9 mouse cellular contexts compared by ENCODE assay signal in genomic region chr6:52157466-52158275, GRCm38 (mm10). TPM values are rescaled to one million over a fixed set of nuclear protein-coding genes. Genes with fewer than 3 reads are reported as not detected.
DNase-seq lines count a peak whose midpoint lies in the region; ATAC-seq and TF ChIP-seq lines count a peak whose summit lies in the region.
"Had no signal": no experiment of that assay in that cellular context is flagged by ENCODE, and none has a peak within 500 bp of the region (broad histone marks: within the 10 kb centered on the region; RNA-seq: fewer than 3 reads in every experiment).

No protein-coding gene starts in this region.

- ATAC-seq in heart, postnatal 0 days (ENCODE audit: insufficient read depth, low read depth): no peak

- peaks cover 42% of the 10 kb centered on the region for H3K4me1 ChIP-seq in heart, embryonic 10.5 days
- peaks cover 5% of the 10 kb centered on the region for H3K4me1 ChIP-seq in ES-Bruce4 (ENCODE audit: control insufficient read depth, insufficient read depth, low read length)
- H3K4me1 ChIP-seq in heart, postnatal 0 days (ENCODE audit: control insufficient read depth, insufficient read depth): no peaks in the 10 kb centered on the region; the same call in 1 of the 2 replicates
- H3K4me1 ChIP-seq in megakaryocyte, embryonic 14.5 days: peaks cover 45% of the 10 kb centered on the region

- H3K4me2 ChIP-seq in heart, postnatal 0 days (ENCODE audit: low read depth, low read length): peak overlapping the region; percentile 91

- TF ChIP-seq POLR2A in ES-Bruce4 (IDR thresholded peaks at IDR 0.05; ENCODE audit: insufficient read depth, low read length): no peak

- peak overlapping the region; percentile 90 for H3K9ac ChIP-seq in ES-Bruce4 (ENCODE audit: low read depth, poor library complexity, severe bottlenecking)
- no peak overlapping the region for H3K9ac ChIP-seq in heart, postnatal 0 days (replicated peaks; ENCODE audit: low read depth, low read length)

- peaks cover 98% of the 10 kb centered on the region for H3K27me3 ChIP-seq in heart, embryonic 10.5 days (ENCODE audit: insufficient read depth, poor library complexity, severe bottlenecking)
- peaks cover 17% of the 10 kb centered on the region for H3K27me3 ChIP-seq in ES-Bruce4 (ENCODE audit: control insufficient read depth, insufficient read depth, low read length, poor library complexity, severe bottlenecking)
- peaks cover 100% of the 10 kb centered on the region for H3K27me3 ChIP-seq in heart, postnatal 0 days (ENCODE audit: control insufficient read depth, insufficient read depth, low read length)
- peaks cover 75% of the 10 kb centered on the region for H3K27me3 ChIP-seq in megakaryocyte, embryonic 14.5 days (replicated peaks)

- DNase-seq in heart, embryonic 10.5 days (ENCODE audit: low spot score): no peak
- no peak for DNase-seq in heart, adult 18-20 months
- DNase-seq in heart, postnatal 0 days (ENCODE audit: low spot score): no peak
- DNase-seq in ovary, postnatal 10 days (ENCODE audit: low spot score): no peak
- DNase-seq in frontal cortex, postnatal 14 days (ENCODE audit: low spot score in 2 of 2): no peak
- DNase-seq in urinary bladder, postnatal 14 days (ENCODE audit: low spot score): no peak

- TF ChIP-seq EP300 in ES-Bruce4 (IDR thresholded peaks at IDR 0.05; ENCODE audit: insufficient read depth, low read depth, low read length): no peak
- no peak for TF ChIP-seq EP300 in heart, postnatal 0 days (IDR thresholded peaks at IDR 0.05; ENCODE audit: low read depth)

- WGBS in heart, embryonic 10.5 days: 1% methylated on average over 32 of the region's 32 CpGs
- 2% methylated on average over 32 of the region's 32 CpGs for WGBS in heart, postnatal 0 days

- H3K9me3 ChIP-seq in heart, embryonic 10.5 days: no peaks in the 10 kb centered on the region
- no peaks in the 10 kb centered on the region for H3K9me3 ChIP-seq in ES-Bruce4 (replicated peaks; ENCODE audit: control insufficient read depth, insufficient read depth, low read length, poor library complexity, severe bottlenecking)
- no peaks in the 10 kb centered on the region for H3K9me3 ChIP-seq in heart, postnatal 0 days (replicated peaks; ENCODE audit: control insufficient read depth, low read length)
- H3K9me3 ChIP-seq in megakaryocyte, embryonic 14.5 days: no peaks in the 10 kb centered on the region

- no peak for TF ChIP-seq CTCF in ES-Bruce4 (IDR thresholded peaks at IDR 0.05; ENCODE audit: low read depth, low read length)
- TF ChIP-seq CTCF in heart, postnatal 0 days (IDR thresholded peaks at IDR 0.05; ENCODE audit: low read depth): no peak

- H3K36me3 ChIP-seq in heart, embryonic 10.5 days: no peaks in the 10 kb centered on the region
- no peaks in the 10 kb centered on the region for H3K36me3 ChIP-seq in ES-Bruce4 (ENCODE audit: control insufficient read depth, insufficient read depth, low read length, poor library complexity, severe bottlenecking)
- no peaks in the 10 kb centered on the region for H3K36me3 ChIP-seq in heart, postnatal 0 days (replicated peaks; ENCODE audit: control insufficient read depth, insufficient read depth, low read length)
- H3K36me3 ChIP-seq in megakaryocyte, embryonic 14.5 days (replicated peaks; ENCODE audit: low read length): no peaks in the 10 kb centered on the region

- peak overlapping the region; percentile 29; the same call in 1 of the 2 replicates for H3K27ac ChIP-seq in heart, embryonic 10.5 days
- no peak overlapping the region for H3K27ac ChIP-seq in ES-Bruce4 (ENCODE audit: insufficient read depth, low read length)
- H3K27ac ChIP-seq in heart, postnatal 0 days (ENCODE audit: low read depth): no peak overlapping the region

- H3K4me3 ChIP-seq in heart, embryonic 10.5 days: peak overlapping the region; percentile 89
- H3K4me3 ChIP-seq in ES-Bruce4 (ENCODE audit: low read depth, low read length): peak overlapping the region; percentile 89
- H3K4me3 ChIP-seq in heart, postnatal 0 days (ENCODE audit: low read depth, low read length): peak overlapping the region; percentile 65
- peak overlapping the region; percentile 93 for H3K4me3 ChIP-seq in megakaryocyte, embryonic 14.5 days (replicated peaks)

RNA-seq across cellular contexts. Expression of gene Hoxa1, which starts 0.4 kb away (rescaled TPM):
- 1.00 and 4.1 TPM in 2 replicates for polyA plus RNA-seq in heart, embryonic 10.5 days (2016; fragmentation: Nextera tagmentation; extraction: Ambion mirVana)
- under 1 TPM; 0.12 to 0.23 TPM for total RNA-seq in heart, adult 18-20 months (2021)
- 2.7 and 2.9 TPM in 2 replicates for polyA plus RNA-seq in ES-Bruce4 (2011; ENCODE audit: insufficient read depth, insufficient read length, low read depth, missing spikeins)
- 0.23 TPM in 1 of 2 replicates, not detected in the other for total RNA-seq in heart, postnatal 0 days (2014; rRNA removed; ENCODE audit: low replicate concordance)
- polyA plus RNA-seq in heart, postnatal 0 days (2015; fragmentation: Nextera tagmentation; extraction: Ambion mirVana): 0.08 and 0.15 TPM in 2 replicates
- polyA plus RNA-seq in megakaryocyte, embryonic 14.5 days (2012; ENCODE audit: insufficient read depth, low replicate concordance): 0.09 TPM in 1 of 2 replicates, not detected in the other
- polyA plus RNA-seq: erythroblast, embryonic 14.5 days had no signal

RNA-seq across cellular contexts. Expression of gene Hoxa2, which starts 7.0 kb away (rescaled TPM):
- 4.3 and 10.3 TPM in 2 replicates for polyA plus RNA-seq in heart, embryonic 10.5 days (2016; fragmentation: Nextera tagmentation; extraction: Ambion mirVana)
- total RNA-seq in heart, adult 18-20 months (2021): under 1 TPM; 0.15 TPM
- not detected in 2 replicates for polyA plus RNA-seq in ES-Bruce4 (2011; ENCODE audit: insufficient read depth, insufficient read length, low read depth, missing spikeins)
- not detected in 2 replicates for total RNA-seq in heart, postnatal 0 days (2014; rRNA removed; ENCODE audit: low replicate concordance)
- 0.42 and 0.69 TPM in 2 replicates for polyA plus RNA-seq in heart, postnatal 0 days (2015; fragmentation: Nextera tagmentation; extraction: Ambion mirVana)
- not detected in 2 replicates for polyA plus RNA-seq in megakaryocyte, embryonic 14.5 days (2012; ENCODE audit: insufficient read depth, low replicate concordance)
- polyA plus RNA-seq: erythroblast, embryonic 14.5 days had no signal

RNA-seq across cellular contexts. Expression of gene 5730596B20Rik, which starts 19.6 kb away (rescaled TPM):
- polyA plus RNA-seq in heart, embryonic 10.5 days (2016; fragmentation: Nextera tagmentation; extraction: Ambion mirVana): 0.07 and 1.5 TPM in 2 replicates
- total RNA-seq in heart, adult 18-20 months (2021): not detected
- not detected in 2 replicates for polyA plus RNA-seq in ES-Bruce4 (2011; ENCODE audit: insufficient read depth, insufficient read length, low read depth, missing spikeins)
- total RNA-seq in heart, postnatal 0 days (2014; rRNA removed; ENCODE audit: low replicate concordance): 0.08 and 0.84 TPM in 2 replicates
- 0.03 and 0.12 TPM in 2 replicates for polyA plus RNA-seq in heart, postnatal 0 days (2015; fragmentation: Nextera tagmentation; extraction: Ambion mirVana)
- not detected in 2 replicates for polyA plus RNA-seq in megakaryocyte, embryonic 14.5 days (2012; ENCODE audit: insufficient read depth, low replicate concordance)
- polyA plus RNA-seq: erythroblast, embryonic 14.5 days had no signal

RNA-seq across cellular contexts. Expression of gene Hoxa4, which starts 33.9 kb away (rescaled TPM):
- 0.17 and 1.4 TPM in 2 replicates for polyA plus RNA-seq in heart, embryonic 10.5 days (2016; fragmentation: Nextera tagmentation; extraction: Ambion mirVana)
- total RNA-seq in heart, adult 18-20 months (2021): under 1 TPM in 1 of 2 experiments, not detected in 1; 0.41 TPM
- polyA plus RNA-seq in ES-Bruce4 (2011; ENCODE audit: insufficient read depth, insufficient read length, low read depth, missing spikeins): not detected in 2 replicates
- total RNA-seq in heart, postnatal 0 days (2014; rRNA removed; ENCODE audit: low replicate concordance): 0.38 TPM in 1 of 2 replicates, not detected in the other
- polyA plus RNA-seq in heart, postnatal 0 days (2015; fragmentation: Nextera tagmentation; extraction: Ambion mirVana): 0.08 and 0.18 TPM in 2 replicates
- polyA plus RNA-seq in megakaryocyte, embryonic 14.5 days (2012; ENCODE audit: insufficient read depth, low replicate concordance): 0.44 TPM in 1 of 2 replicates, not detected in the other
- polyA plus RNA-seq: erythroblast, embryonic 14.5 days had no signal

RNA-seq across cellular contexts. Expression of gene Hoxa5, which starts 46.7 kb away (rescaled TPM):
- polyA plus RNA-seq in heart, embryonic 10.5 days (2016; fragmentation: Nextera tagmentation; extraction: Ambion mirVana): 0.58 and 6.0 TPM in 2 replicates
- under 1 TPM; 0.40 to 0.59 TPM for total RNA-seq in heart, adult 18-20 months (2021)
- not detected in 2 replicates for polyA plus RNA-seq in ES-Bruce4 (2011; ENCODE audit: insufficient read depth, insufficient read length, low read depth, missing spikeins)
- 3.5 TPM in 1 of 2 replicates, not detected in the other for total RNA-seq in heart, postnatal 0 days (2014; rRNA removed; ENCODE audit: low replicate concordance)
- 0.36 and 0.65 TPM in 2 replicates for polyA plus RNA-seq in heart, postnatal 0 days (2015; fragmentation: Nextera tagmentation; extraction: Ambion mirVana)
- polyA plus RNA-seq in megakaryocyte, embryonic 14.5 days (2012; ENCODE audit: insufficient read depth, low replicate concordance): 0.46 TPM in 1 of 2 replicates, not detected in the other
- polyA plus RNA-seq: erythroblast, embryonic 14.5 days had no signal
